ENCODE assay signal across 10 mouse cellular contexts in genomic region chr8:121635534-121635933, GRCm38 (mm10). TPM values are rescaled to one million over a fixed set of nuclear protein-coding genes. Genes with fewer than 3 reads are reported as not detected.
DNase-seq lines count a peak whose midpoint lies in the region; ATAC-seq and TF ChIP-seq lines count a peak whose summit lies in the region.
"Had no signal": no experiment of that assay in that cellular context is flagged by ENCODE, and none has a peak within 500 bp of the region (broad histone marks: within the 10 kb centered on the region; RNA-seq: fewer than 3 reads in every experiment).

No protein-coding gene starts in this region.

- TF ChIP-seq EP300 in heart, postnatal 0 days (IDR thresholded peaks at IDR 0.05; ENCODE audit: low read depth): no peak

- H3K27me3 ChIP-seq in kidney, embryonic 14.5 days (ENCODE audit: control insufficient read depth, insufficient read depth, low read length): no peaks in the 10 kb centered on the region
- no peaks in the 10 kb centered on the region for H3K27me3 ChIP-seq in heart, postnatal 0 days (ENCODE audit: control insufficient read depth, insufficient read depth, low read length)
- H3K27me3 ChIP-seq in lung, embryonic 14.5 days (ENCODE audit: insufficient read depth, low read length): no peaks in the 10 kb centered on the region

- no peak overlapping the region for H3K4me3 ChIP-seq in kidney, embryonic 14.5 days (ENCODE audit: low read length)
- no peak overlapping the region for H3K4me3 ChIP-seq in bone marrow macrophage, adult 2 months (ENCODE audit: insufficient read depth, low read length)
- H3K4me3 ChIP-seq in heart, postnatal 0 days (ENCODE audit: low read depth, low read length): no peak overlapping the region
- no peak overlapping the region for H3K4me3 ChIP-seq in lung, embryonic 14.5 days (ENCODE audit: low read depth, low read length)

- no peak for TF ChIP-seq POLR2A in bone marrow macrophage, adult 2 months (IDR thresholded peaks at IDR 0.05; ENCODE audit: borderline replicate concordance, low read depth, low read length)

- H3K36me3 ChIP-seq in kidney, embryonic 14.5 days (ENCODE audit: control insufficient read depth, insufficient read depth, low read length): no peaks in the 10 kb centered on the region
- H3K36me3 ChIP-seq in heart, postnatal 0 days (replicated peaks; ENCODE audit: control insufficient read depth, insufficient read depth, low read length): no peaks in the 10 kb centered on the region
- H3K36me3 ChIP-seq in lung, embryonic 14.5 days (ENCODE audit: insufficient read depth): no peaks in the 10 kb centered on the region

- no peak for ATAC-seq in kidney, embryonic 14.5 days (ENCODE audit: low FRiP score, low TSS enrichment)
- ATAC-seq in heart, postnatal 0 days (ENCODE audit: insufficient read depth, low read depth): peak; percentile 57; the same call in 1 of the 2 replicates
- peak; percentile 33; the same call in 1 of the 2 replicates for ATAC-seq in lung, embryonic 14.5 days (ENCODE audit: insufficient read depth)

- TF ChIP-seq CTCF in bone marrow macrophage, adult 2 months (IDR thresholded peaks at IDR 0.05; ENCODE audit: low read depth, low read length): no peak
- TF ChIP-seq CTCF in heart, postnatal 0 days (IDR thresholded peaks at IDR 0.05; ENCODE audit: low read depth): peak; percentile 30
- peak; percentile 17; the same call in 1 of the 2 replicates for TF ChIP-seq CTCF in lung, embryonic 14.5 days (IDR thresholded peaks at IDR 0.05; ENCODE audit: low read depth)

- no peaks in the 10 kb centered on the region for H3K9me3 ChIP-seq in kidney, embryonic 14.5 days (ENCODE audit: control insufficient read depth, low read length)
- H3K9me3 ChIP-seq in heart, postnatal 0 days (replicated peaks; ENCODE audit: control insufficient read depth, low read length): no peaks in the 10 kb centered on the region
- H3K9me3 ChIP-seq in lung, embryonic 14.5 days (ENCODE audit: low read depth, low read length): no peaks in the 10 kb centered on the region

- WGBS in kidney, embryonic 14.5 days: 52% methylated on average over 6 of the region's 6 CpGs
- 32% methylated on average over 6 of the region's 6 CpGs for WGBS in heart, postnatal 0 days
- 37% methylated on average over 6 of the region's 6 CpGs for whole genome bisulfite sequencing in lung, embryonic 14.5 days

- peaks cover 31% of the 10 kb centered on the region for H3K4me1 ChIP-seq in kidney, embryonic 14.5 days (ENCODE audit: control insufficient read depth, insufficient read depth, low read length)
- peaks cover 79% of the 10 kb centered on the region for H3K4me1 ChIP-seq in bone marrow macrophage, adult 2 months (ENCODE audit: control insufficient read depth, insufficient read depth, low read length)
- H3K4me1 ChIP-seq in heart, postnatal 0 days (ENCODE audit: control insufficient read depth, insufficient read depth): peaks cover 25% of the 10 kb centered on the region
- peaks cover 16% of the 10 kb centered on the region for H3K4me1 ChIP-seq in lung, embryonic 14.5 days (ENCODE audit: insufficient read depth)

- H3K9ac ChIP-seq in kidney, embryonic 14.5 days (ENCODE audit: low read depth, low read length): no peak overlapping the region
- no peak overlapping the region for H3K9ac ChIP-seq in heart, postnatal 0 days (replicated peaks; ENCODE audit: low read depth, low read length)
- no peak overlapping the region for H3K9ac ChIP-seq in lung, embryonic 14.5 days

- H3K4me2 ChIP-seq in kidney, embryonic 14.5 days (replicated peaks; ENCODE audit: low read depth, low read length): no peak overlapping the region
- no peak overlapping the region for H3K4me2 ChIP-seq in heart, postnatal 0 days (ENCODE audit: low read depth, low read length)
- no peak overlapping the region for H3K4me2 ChIP-seq in lung, embryonic 14.5 days

- H3K27ac ChIP-seq in kidney, embryonic 14.5 days (ENCODE audit: low read depth, low read length): no peak overlapping the region
- H3K27ac ChIP-seq in bone marrow macrophage, adult 2 months (ENCODE audit: insufficient read depth, low read depth, low read length): peak overlapping the region; percentile 69
- H3K27ac ChIP-seq in heart, postnatal 0 days (ENCODE audit: low read depth): peak overlapping the region; percentile 75
- no peak overlapping the region for H3K27ac ChIP-seq in lung, embryonic 14.5 days (ENCODE audit: low read depth)

- peak; percentile 73 for DNase-seq in kidney, adult 11 months
- peak; percentile 36 for DNase-seq in heart, postnatal 0 days (ENCODE audit: low spot score)
- peak; percentile 68 for DNase-seq in lung, embryonic 14.5 days
- DNase-seq in right cerebral cortex, postnatal 4 days: no peak
- DNase-seq in spleen, postnatal 10 days (ENCODE audit: low spot score in 2 of 2): no peak
- DNase-seq in yolk sac, embryonic 10.5 days (ENCODE audit: low spot score): no peak
- DNase-seq: cerebellum, postnatal 25 days; gastrocnemius, postnatal 10 days had no signal

RNA-seq across cellular contexts. Expression of gene Zcchc14, which starts 17.2 kb away (rescaled TPM):
- 19.3 and 26.9 TPM in 2 replicates for polyA plus RNA-seq in kidney, embryonic 14.5 days (2014; fragmentation: Nextera tagmentation; extraction: Ambion mirVana)
- polyA plus RNA-seq in bone marrow macrophage, adult 2 months (2012; ENCODE audit: insufficient read depth, insufficient read length, missing spikeins): 5.1 and 8.2 TPM in 2 replicates
- total RNA-seq in heart, postnatal 0 days (2014; rRNA removed; ENCODE audit: low replicate concordance): 18.1 and 20.4 TPM in 2 replicates
- 4.8 and 5.6 TPM in 2 replicates for polyA plus RNA-seq in heart, postnatal 0 days (2015; fragmentation: Nextera tagmentation; extraction: Ambion mirVana)
- polyA plus RNA-seq in lung, embryonic 14.5 days (2014; fragmentation: Nextera tagmentation; extraction: Ambion mirVana): 23.0 and 25.0 TPM in 2 replicates

RNA-seq across cellular contexts. Expression of gene Map1lc3b, which starts 45.4 kb away (rescaled TPM):
- 204 and 205 TPM in 2 replicates for polyA plus RNA-seq in kidney, embryonic 14.5 days (2014; fragmentation: Nextera tagmentation; extraction: Ambion mirVana)
- polyA plus RNA-seq in bone marrow macrophage, adult 2 months (2012; ENCODE audit: insufficient read depth, insufficient read length, missing spikeins): 179 and 195 TPM in 2 replicates
- 186 and 191 TPM in 2 replicates for total RNA-seq in heart, postnatal 0 days (2014; rRNA removed; ENCODE audit: low replicate concordance)
- 313 and 342 TPM in 2 replicates for polyA plus RNA-seq in heart, postnatal 0 days (2015; fragmentation: Nextera tagmentation; extraction: Ambion mirVana)
- 198 and 202 TPM in 2 replicates for polyA plus RNA-seq in lung, embryonic 14.5 days (2014; fragmentation: Nextera tagmentation; extraction: Ambion mirVana)

RNA-seq across cellular contexts. Expression of gene Fbxo31, which starts 56.9 kb away (rescaled TPM):
- polyA plus RNA-seq in kidney, embryonic 14.5 days (2014; fragmentation: Nextera tagmentation; extraction: Ambion mirVana): 15.5 and 17.0 TPM in 2 replicates
- polyA plus RNA-seq in bone marrow macrophage, adult 2 months (2012; ENCODE audit: insufficient read depth, insufficient read length, missing spikeins): 10.0 and 10.6 TPM in 2 replicates
- total RNA-seq in heart, postnatal 0 days (2014; rRNA removed; ENCODE audit: low replicate concordance): 26.7 and 28.9 TPM in 2 replicates
- 12.7 and 13.5 TPM in 2 replicates for polyA plus RNA-seq in heart, postnatal 0 days (2015; fragmentation: Nextera tagmentation; extraction: Ambion mirVana)
- polyA plus RNA-seq in lung, embryonic 14.5 days (2014; fragmentation: Nextera tagmentation; extraction: Ambion mirVana): 17.5 and 18.4 TPM in 2 replicates

Comparison
In these comparisons a context has a peak if more than half of its experiments do, and no peak if none do; other contexts are left out.
1. DNase-seq: peak in kidney, adult 11 months (single experiment), heart, postnatal 0 days (single experiment) and lung, embryonic 14.5 days (single experiment); none in right cerebral cortex, postnatal 4 days (single experiment), spleen, postnatal 10 days (0 of 2) and yolk sac, embryonic 10.5 days (single experiment).
2. H3K27ac ChIP-seq: peak in bone marrow macrophage, adult 2 months (single experiment) and heart, postnatal 0 days (single experiment); none in kidney, embryonic 14.5 days (single experiment) and lung, embryonic 14.5 days (single experiment).